Mouse (Mus musculus): ENCODE data around the gene Dppa3. TPM values are rescaled to one million over a fixed set of nuclear protein-coding genes. Genes with fewer than 3 reads are reported as not detected.
A peak's percentile ranks its signal among the peaks of the same experiment; 100 is the strongest.

The Dppa3 gene
- polyA plus RNA-seq, 1 experiment from 2014 or later, result not detected

GRCm38 (mm10) chr6:122649903-122650302 is 23.7 kb downstream of the Dppa3 start:
- Histone ChIP-seq H3K4me1 (replicated peaks) (no peaks in the 10 kb centered on the region), H3K4me3 (no peak overlapping the region), H3K27me3 (no peaks in the 10 kb centered on the region), H3K36me3 (no peaks in the 10 kb centered on the region), H3K9ac (no peak overlapping the region), H3K9me3 (replicated peaks) (no peaks in the 10 kb centered on the region), H3K4me2 (no peak overlapping the region), H3K27ac (no peak overlapping the region)
- 75% methylated on average over 3 of the region's 3 CpGs for WGBS
- ATAC-seq (replicated peaks; ENCODE audit: insufficient number of reproducible peaks, insufficient read depth, low FRiP score, low read depth), result no peak

- H3K4me2 ChIP-seq, result no peak overlapping the region
- WGBS, result 56% methylated on average over 5 of the region's 5 CpGs
- no peak for ATAC-seq (replicated peaks; ENCODE audit: insufficient number of reproducible peaks, insufficient read depth, low FRiP score, low read depth)
Observed at GRCm38 (mm10) chr6:122650398-122650980, 24.3 kb downstream of the Dppa3 start.

GRCm38 (mm10) chr6:122654301-122654700 is 28.1 kb downstream of the Dppa3 start:
- no peak for ATAC-seq (replicated peaks; ENCODE audit: insufficient number of reproducible peaks, insufficient read depth, low FRiP score, low read depth)

More at GRCm38 (mm10) chr6:122650398-122650980, 24.3 kb downstream of the Dppa3 start:
- no peaks in the 10 kb centered on the region for H3K36me3 ChIP-seq
- no peaks in the 10 kb centered on the region for H3K4me1 ChIP-seq (replicated peaks)
- no peak overlapping the region for H3K9ac ChIP-seq
- no peaks in the 10 kb centered on the region for H3K27me3 ChIP-seq
- no peak overlapping the region for H3K4me3 ChIP-seq
- H3K27ac ChIP-seq, result no peak overlapping the region
- no peaks in the 10 kb centered on the region for H3K9me3 ChIP-seq (replicated peaks)

GRCm38 (mm10) chr6:122657630-122658029 is 31.4 kb downstream of the Dppa3 start:
- ATAC-seq (replicated peaks; ENCODE audit: insufficient number of reproducible peaks, insufficient read depth, low FRiP score, low read depth), result no peak
- Histone ChIP-seq H3K27ac (no peak overlapping the region), H3K9me3 (replicated peaks) (no peaks in the 10 kb centered on the region), H3K4me1 (replicated peaks) (peaks cover 2% of the 10 kb centered on the region), H3K36me3 (no peaks in the 10 kb centered on the region), H3K27me3 (peaks cover 16% of the 10 kb centered on the region), H3K4me3 (no peak overlapping the region), H3K4me2 (no peak overlapping the region), H3K9ac (no peak overlapping the region)
- WGBS, result 67% methylated on average over 5 of the region's 5 CpGs

More at GRCm38 (mm10) chr6:122654301-122654700, 28.1 kb downstream of the Dppa3 start:
- Histone ChIP-seq H3K9ac (no peak overlapping the region), H3K27ac (no peak overlapping the region), H3K27me3 (no peaks in the 10 kb centered on the region), H3K36me3 (no peaks in the 10 kb centered on the region), H3K4me2 (no peak overlapping the region), H3K4me3 (no peak overlapping the region), H3K4me1 (replicated peaks) (no peaks in the 10 kb centered on the region), H3K9me3 (replicated peaks) (no peaks in the 10 kb centered on the region)
- 73% methylated on average over 6 of the region's 6 CpGs for WGBS

GRCm38 (mm10) chr6:122659567-122659966 is 33.4 kb downstream of the Dppa3 start:
- Histone ChIP-seq H3K27me3 (peaks cover 18% of the 10 kb centered on the region), H3K9ac (no peak overlapping the region), H3K4me2 (no peak overlapping the region), H3K4me3 (no peak overlapping the region), H3K36me3 (no peaks in the 10 kb centered on the region), H3K27ac (no peak overlapping the region), H3K4me1 (replicated peaks) (peaks cover 9% of the 10 kb centered on the region), H3K9me3 (replicated peaks) (no peaks in the 10 kb centered on the region)
- WGBS, result 9% methylated on average over 7 of the region's 7 CpGs
- ATAC-seq (replicated peaks; ENCODE audit: insufficient number of reproducible peaks, insufficient read depth, low FRiP score, low read depth), result no peak

GRCm38 (mm10) chr6:122660601-122661379 is 34.6 kb downstream of the Dppa3 start:
- Histone ChIP-seq H3K4me3 (no peak overlapping the region), H3K36me3 (no peaks in the 10 kb centered on the region), H3K4me2 (no peak overlapping the region), H3K9ac (no peak overlapping the region), H3K27me3 (peaks cover 18% of the 10 kb centered on the region), H3K4me1 (replicated peaks) (peaks cover 9% of the 10 kb centered on the region), H3K9me3 (replicated peaks) (no peaks in the 10 kb centered on the region), H3K27ac (no peak overlapping the region)
- WGBS, result 34% methylated on average over 8 of the region's 8 CpGs
- ATAC-seq (replicated peaks; ENCODE audit: insufficient number of reproducible peaks, insufficient read depth, low FRiP score, low read depth), result no peak

GRCm38 (mm10) chr6:122662551-122663264 is 36.5 kb downstream of the Dppa3 start:
- no peaks in the 10 kb centered on the region for H3K9me3 ChIP-seq (replicated peaks)
- 31% methylated on average over 22 of the region's 22 CpGs for WGBS
- H3K27ac ChIP-seq, result no peak overlapping the region
- H3K4me3 ChIP-seq, result no peak overlapping the region
- H3K9ac ChIP-seq, result no peak overlapping the region; the same call in 1 of the 2 replicates
- no peaks in the 10 kb centered on the region for H3K36me3 ChIP-seq
- ATAC-seq (replicated peaks; ENCODE audit: insufficient number of reproducible peaks, insufficient read depth, low FRiP score, low read depth), result 0 out of 2 replicates have a peak, but pooled peaks have one; percentile 39
- H3K4me1 ChIP-seq (replicated peaks), result peaks cover 19% of the 10 kb centered on the region
- peaks cover 18% of the 10 kb centered on the region for H3K27me3 ChIP-seq
- H3K4me2 ChIP-seq, result peak overlapping the region; percentile 36; the same call in 1 of the 2 replicates

- Histone ChIP-seq H3K9me3 (replicated peaks) (no peaks in the 10 kb centered on the region), H3K27me3 (peaks cover 18% of the 10 kb centered on the region), H3K27ac (no peak overlapping the region), H3K9ac (no peak overlapping the region), H3K36me3 (no peaks in the 10 kb centered on the region), H3K4me3 (no peak overlapping the region), H3K4me1 (replicated peaks) (peaks cover 19% of the 10 kb centered on the region), H3K4me2 (no peak overlapping the region)
- 51% methylated on average over 14 of the region's 14 CpGs for WGBS
- no peak for ATAC-seq (replicated peaks; ENCODE audit: insufficient number of reproducible peaks, insufficient read depth, low FRiP score, low read depth)
Observed at GRCm38 (mm10) chr6:122663596-122664206, 37.5 kb downstream of the Dppa3 start.

- no peak overlapping the region for H3K4me2 ChIP-seq
- 20% methylated on average over 7 of the region's 7 CpGs for WGBS
- H3K27me3 ChIP-seq, result peaks cover 16% of the 10 kb centered on the region
- H3K36me3 ChIP-seq, result no peaks in the 10 kb centered on the region
- H3K27ac ChIP-seq, result no peak overlapping the region
- H3K4me3 ChIP-seq, result no peak overlapping the region
- H3K9ac ChIP-seq, result no peak overlapping the region
- no peak; the same call in 1 of the 2 replicates for ATAC-seq (replicated peaks; ENCODE audit: insufficient number of reproducible peaks, insufficient read depth, low FRiP score, low read depth)
- peaks cover 27% of the 10 kb centered on the region for H3K4me1 ChIP-seq (replicated peaks)
- no peaks in the 10 kb centered on the region for H3K9me3 ChIP-seq (replicated peaks)
Observed at GRCm38 (mm10) chr6:122665866-122666265, 39.7 kb downstream of the Dppa3 start.

- Histone ChIP-seq H3K9me3 (replicated peaks) (no peaks in the 10 kb centered on the region), H3K4me3 (no peak overlapping the region), H3K36me3 (no peaks in the 10 kb centered on the region), H3K27ac (no peak overlapping the region), H3K27me3 (0 out of 2 replicates have a peak, but pooled peaks cover 2% of the 10 kb centered on the region), H3K9ac (no peak overlapping the region), H3K4me1 (replicated peaks) (peaks cover 25% of the 10 kb centered on the region), H3K4me2 (no peak overlapping the region)
- 74% methylated on average over 5 of the region's 5 CpGs for WGBS
- no peak for ATAC-seq (replicated peaks; ENCODE audit: insufficient number of reproducible peaks, insufficient read depth, low FRiP score, low read depth)
Observed at GRCm38 (mm10) chr6:122667715-122668114, 41.5 kb downstream of the Dppa3 start.

- WGBS, result 69% methylated on average over 5 of the region's 5 CpGs
- H3K9me3 ChIP-seq (replicated peaks), result no peaks in the 10 kb centered on the region
- no peaks in the 10 kb centered on the region for H3K27me3 ChIP-seq
- no peak overlapping the region for H3K27ac ChIP-seq
- no peaks in the 10 kb centered on the region for H3K36me3 ChIP-seq
- no peak overlapping the region for H3K9ac ChIP-seq
- H3K4me1 ChIP-seq (replicated peaks), result peaks cover 18% of the 10 kb centered on the region
- no peak overlapping the region for H3K4me3 ChIP-seq
- ATAC-seq (replicated peaks; ENCODE audit: insufficient number of reproducible peaks, insufficient read depth, low FRiP score, low read depth), result no peak
- no peak overlapping the region for H3K4me2 ChIP-seq
Observed at GRCm38 (mm10) chr6:122668823-122669222, 42.6 kb downstream of the Dppa3 start.

Data from heart, embryonic 15.5 days (tissue).